Mouse (Mus musculus) cerebellum, postnatal 4 days (tissue): ENCODE data around the gene Tnf.

Experiments
- DNase-seq, 2 experiments: peaks; one replicate each; pipeline ENCODE4 v3.0.0; 2022; ENCODE audit warnings: low spot score in 2 of 2, mixed read lengths in 1 of 2

Tnf gene

GRCm38 (mm10) chr17:35198946-35199345 lies 2.9 kb downstream of the Tnf start:
- no peak for DNase-seq

- DNase-seq: no peak
Observed at GRCm38 (mm10) chr17:35198029-35198428, 3.8 kb downstream of the Tnf start.

- no peak for DNase-seq
Observed at GRCm38 (mm10) chr17:35197126-35197525, 4.7 kb downstream of the Tnf start.

- DNase-seq: no peak
Observed at GRCm38 (mm10) chr17:35196321-35196641, 5.5 kb downstream of the Tnf start.

- peak; percentile 61 to 77 for DNase-seq
Observed at GRCm38 (mm10) chr17:35195631-35196320, 6.0 kb downstream of the Tnf start.

- no peak for DNase-seq
Observed at GRCm38 (mm10) chr17:35194844-35195630, 6.8 kb downstream of the Tnf start.

- DNase-seq: no peak
Observed at GRCm38 (mm10) chr17:35193881-35194843, 7.6 kb downstream of the Tnf start, which contains the start of gene Ltb. TSS of gene Ltb (plus strand) at chr17:35194439.

- DNase-seq: no peak
Observed at GRCm38 (mm10) chr17:35192924-35193323, 8.9 kb downstream of the Tnf start.

- DNase-seq: no peak
Observed at GRCm38 (mm10) chr17:35191723-35192122, 10.1 kb downstream of the Tnf start.

- DNase-seq: no peak
Observed at GRCm38 (mm10) chr17:35190096-35190495, 11.7 kb downstream of the Tnf start.

- DNase-seq: no peak
Observed at GRCm38 (mm10) chr17:35189186-35189585, 12.6 kb downstream of the Tnf start.

- no peak for DNase-seq
Observed at GRCm38 (mm10) chr17:35187959-35188610, 13.7 kb downstream of the Tnf start, which contains the start of gene Lst1. TSS of gene Lst1 (minus strand) at chr17:35188439.

GRCm38 (mm10) chr17:35187345-35187744 lies 14.5 kb downstream of the Tnf start:
- no peak for DNase-seq

- DNase-seq: no peak
Observed at GRCm38 (mm10) chr17:35186681-35187080, 15.1 kb downstream of the Tnf start.

- peak in 1 of 2 experiments; percentile 24 for DNase-seq
Observed at GRCm38 (mm10) chr17:35185639-35186611, 15.9 kb downstream of the Tnf start.

- no peak for DNase-seq
Observed at GRCm38 (mm10) chr17:35180093-35180492, 21.7 kb downstream of the Tnf start.

GRCm38 (mm10) chr17:35178528-35178927 lies 23.3 kb downstream of the Tnf start:
- no peak for DNase-seq

- no peak for DNase-seq
Observed at GRCm38 (mm10) chr17:35175968-35176367, 25.8 kb downstream of the Tnf start, which contains the start of gene Aif1. TSS of gene Aif1 (minus strand) at chr17:35176068.

GRCm38 (mm10) chr17:35175382-35175781 lies 26.4 kb downstream of the Tnf start:
- no peak for DNase-seq
